Mouse (Mus musculus) adrenal gland, postnatal 14 days (tissue): ENCODE results near the gene Dars. TPM values are rescaled to one million over a fixed set of nuclear protein-coding genes. Genes with fewer than 3 reads are reported as not detected.
"Not testable (repeated sequence)": the region's sequence is repeated elsewhere in the genome, so short reads cannot be mapped to it uniquely, and the experiment has no call there.

Experiments
- DNase-seq: peaks from one replicate; pipeline ENCODE4 v3.0.0; 2021; ENCODE audit warnings: mixed read lengths
- total RNA-seq: library from RNA; stranded (reverse); gene quantifications from 2 replicates; pipeline ENCODE4 v1.2.3, GENCODE M21; 2021

Gene Dars
- total RNA-seq, 1 experiment from 2014 or later: 85.9 TPM

- no peak for DNase-seq
Observed at GRCm38 (mm10) chr1:128337708-128338320, 79.4 kb downstream of the Dars start.

GRCm38 (mm10) chr1:128330313-128330712 is 86.9 kb downstream of the Dars start:
- no peak for DNase-seq

GRCm38 (mm10) chr1:128328218-128328617 is 89.0 kb downstream of the Dars start, which contains the start of gene Lct:
Gene Lct (minus strand): TSS chr1:128328318.
- no peak for DNase-seq

- DNase-seq: no peak
Observed at GRCm38 (mm10) chr1:128327165-128327564, 90.0 kb downstream of the Dars start.

- DNase-seq: no peak
Observed at GRCm38 (mm10) chr1:128324776-128325175, 92.4 kb downstream of the Dars start.

GRCm38 (mm10) chr1:128323026-128323643 is 94.0 kb downstream of the Dars start:
- no peak for DNase-seq

GRCm38 (mm10) chr1:128319266-128319665 is 97.9 kb downstream of the Dars start:
- not testable (repeated sequence) for DNase-seq

GRCm38 (mm10) chr1:128314665-128315064 is 102.5 kb downstream of the Dars start:
- DNase-seq: no peak

Other genes starting within 250 kb of the Dars start
- 62.2 and 62.9 TPM in 2 replicates for gene Ubxn4, start 173.4 kb downstream of the Dars start, total RNA-seq
- 0.08 and 0.11 TPM in 2 replicates for gene Lct, start 89.0 kb downstream of the Dars start, total RNA-seq
- 49.6 and 56.3 TPM in 2 replicates for gene Mcm6, start 57.7 kb downstream of the Dars start, total RNA-seq
- gene Cxcr4, start 174.9 kb upstream of the Dars start, total RNA-seq: 39.7 and 49.8 TPM in 2 replicates